Comparison of ENCODE assay signal across 11 mouse cellular contexts in genomic region chr16:73367226-73367840, GRCm38 (mm10).
DNase-seq lines count a peak whose midpoint lies in the region; ATAC-seq lines count a peak whose summit lies in the region.
"Had no signal": no experiment of that assay in that cellular context is flagged by ENCODE, and none has a peak within 500 bp of the region (broad histone marks: within the 10 kb centered on the region; RNA-seq: fewer than 3 reads in every experiment).

No protein-coding gene starts in this region.

- ATAC-seq in hindbrain, embryonic 11.5 days (ENCODE audit: low FRiP score), result no peak
- ATAC-seq in hindbrain, embryonic 14.5 days (ENCODE audit: low FRiP score), result no peak
- no peak; the same call in 1 of the 2 replicates for ATAC-seq in neural tube, embryonic 14.5 days (ENCODE audit: low read depth)

- no peak overlapping the region for H3K9ac ChIP-seq in hindbrain, embryonic 11.5 days (ENCODE audit: low read depth, low read length)
- H3K9ac ChIP-seq in hindbrain, embryonic 14.5 days, result no peak overlapping the region
- H3K9ac ChIP-seq in neural tube, embryonic 14.5 days (replicated peaks; ENCODE audit: low read depth, low read length), result no peak overlapping the region
- H3K9ac ChIP-seq: limb, embryonic 13.5 days; neural tube, embryonic 12.5 days had no signal

- H3K36me3 ChIP-seq in hindbrain, embryonic 11.5 days (ENCODE audit: control insufficient read depth, insufficient read depth, low read length), result no peaks in the 10 kb centered on the region
- H3K36me3 ChIP-seq in hindbrain, embryonic 10.5 days, result no peaks in the 10 kb centered on the region
- no peaks in the 10 kb centered on the region for H3K36me3 ChIP-seq in hindbrain, embryonic 14.5 days (replicated peaks; ENCODE audit: control insufficient read depth, insufficient read depth)
- no peaks in the 10 kb centered on the region for H3K36me3 ChIP-seq in neural tube, embryonic 14.5 days (ENCODE audit: control insufficient read depth, insufficient read depth, low read length)
- H3K36me3 ChIP-seq: limb, embryonic 13.5 days; neural tube, embryonic 12.5 days had no signal

- no peak overlapping the region for H3K27ac ChIP-seq in hindbrain, embryonic 11.5 days (ENCODE audit: low read depth, low read length)
- H3K27ac ChIP-seq in hindbrain, embryonic 10.5 days, result no peak overlapping the region
- H3K27ac ChIP-seq in hindbrain, embryonic 14.5 days, result 0 out of 2 replicates have a peak overlapping the region, but pooled peaks have one; percentile 38
- peak overlapping the region; percentile 22; the same call in 1 of the 2 replicates for H3K27ac ChIP-seq in neural tube, embryonic 14.5 days (ENCODE audit: low read depth, low read length)
- H3K27ac ChIP-seq: heart, adult 2 months; limb, embryonic 13.5 days; neural tube, embryonic 12.5 days had no signal

- H3K4me3 ChIP-seq in hindbrain, embryonic 11.5 days (ENCODE audit: low read depth, low read length), result no peak overlapping the region
- no peak overlapping the region for H3K4me3 ChIP-seq in hindbrain, embryonic 10.5 days
- H3K4me3 ChIP-seq in hindbrain, embryonic 14.5 days (replicated peaks; ENCODE audit: low read length), result no peak overlapping the region
- H3K4me3 ChIP-seq in neural tube, embryonic 14.5 days (ENCODE audit: low read depth, low read length), result no peak overlapping the region
- H3K4me3 ChIP-seq: heart, adult 2 months; limb, embryonic 13.5 days; neural tube, embryonic 12.5 days had no signal

- H3K4me1 ChIP-seq in hindbrain, embryonic 11.5 days (replicated peaks; ENCODE audit: control insufficient read depth, insufficient read depth, low read length), result no peaks in the 10 kb centered on the region
- peaks cover 13% of the 10 kb centered on the region for H3K4me1 ChIP-seq in hindbrain, embryonic 10.5 days (replicated peaks)
- 0 out of 2 replicates have a peak, but pooled peaks cover 11% of the 10 kb centered on the region for H3K4me1 ChIP-seq in hindbrain, embryonic 14.5 days (replicated peaks; ENCODE audit: control insufficient read depth, insufficient read depth, low read length)
- peaks cover 7% of the 10 kb centered on the region; the same call in 1 of the 2 replicates for H3K4me1 ChIP-seq in neural tube, embryonic 14.5 days (ENCODE audit: control insufficient read depth, insufficient read depth, low read length)

- no peaks in the 10 kb centered on the region for H3K27me3 ChIP-seq in hindbrain, embryonic 11.5 days (ENCODE audit: control insufficient read depth, insufficient read depth, low read length)
- H3K27me3 ChIP-seq in hindbrain, embryonic 10.5 days (ENCODE audit: insufficient read depth, poor library complexity, severe bottlenecking), result no peaks in the 10 kb centered on the region
- no peaks in the 10 kb centered on the region for H3K27me3 ChIP-seq in hindbrain, embryonic 14.5 days (ENCODE audit: control insufficient read depth, insufficient read depth, low read length)
- H3K27me3 ChIP-seq in neural tube, embryonic 14.5 days (ENCODE audit: control insufficient read depth, insufficient read depth, low read length), result no peaks in the 10 kb centered on the region
- H3K27me3 ChIP-seq: limb, embryonic 13.5 days; neural tube, embryonic 12.5 days had no signal

- WGBS in hindbrain, embryonic 11.5 days, result 65% methylated on average over 17 of the region's 17 CpGs
- WGBS in hindbrain, embryonic 10.5 days, result 73% methylated on average over 17 of the region's 17 CpGs
- WGBS in hindbrain, embryonic 14.5 days, result 50% methylated on average over 17 of the region's 17 CpGs
- 42% methylated on average over 17 of the region's 17 CpGs for WGBS in neural tube, embryonic 14.5 days

- H3K4me2 ChIP-seq in hindbrain, embryonic 11.5 days (replicated peaks; ENCODE audit: low read depth, low read length), result no peak overlapping the region
- H3K4me2 ChIP-seq in hindbrain, embryonic 14.5 days (replicated peaks), result 0 out of 2 replicates have a peak overlapping the region, but pooled peaks have one; percentile 6
- 0 out of 2 replicates have a peak overlapping the region, but pooled peaks have one; percentile 20 for H3K4me2 ChIP-seq in neural tube, embryonic 14.5 days (ENCODE audit: low read depth, low read length)
- H3K4me2 ChIP-seq: limb, embryonic 13.5 days; neural tube, embryonic 12.5 days had no signal

- peak; percentile 15 for DNase-seq in hindbrain, embryonic 11.5 days (ENCODE audit: low spot score)
- no peak for DNase-seq in hindbrain, embryonic 10.5 days (ENCODE audit: low spot score)
- peak; percentile 48 for DNase-seq in embryo, embryonic 10.5 days (ENCODE audit: low spot score)
- DNase-seq in hindbrain, embryonic 14.5 days (ENCODE audit: low spot score), result peak; percentile 38
- no peak for DNase-seq in urinary bladder, postnatal 4 days (ENCODE audit: low spot score in 2 of 2)
- no peak for DNase-seq in urinary bladder, adult 18-20 months (ENCODE audit: low spot score in 2 of 2)
- DNase-seq: thymus, postnatal 4 days had no signal

- no peaks in the 10 kb centered on the region for H3K9me3 ChIP-seq in hindbrain, embryonic 11.5 days (ENCODE audit: control insufficient read depth, low read length)
- 0 out of 2 replicates have a peak, but pooled peaks cover 4% of the 10 kb centered on the region for H3K9me3 ChIP-seq in hindbrain, embryonic 10.5 days
- peaks cover 4% of the 10 kb centered on the region; the same call in 1 of the 2 replicates for H3K9me3 ChIP-seq in hindbrain, embryonic 14.5 days (ENCODE audit: control insufficient read depth, low read length)
- H3K9me3 ChIP-seq in neural tube, embryonic 14.5 days (ENCODE audit: control insufficient read depth, low read length), result no peaks in the 10 kb centered on the region
- H3K9me3 ChIP-seq: neural tube, embryonic 12.5 days had no signal

Comparison
In these comparisons a context has a peak if more than half of its experiments do, and no peak if none do; other contexts are left out.
1. DNase-seq: peak in hindbrain, embryonic 11.5 days (single experiment), embryo, embryonic 10.5 days (single experiment) and hindbrain, embryonic 14.5 days (single experiment); none in hindbrain, embryonic 10.5 days (single experiment), urinary bladder, postnatal 4 days (0 of 2) and urinary bladder, adult 18-20 months (0 of 2).
2. H3K27ac ChIP-seq: peak in hindbrain, embryonic 14.5 days (single experiment) and neural tube, embryonic 14.5 days (single experiment); none in hindbrain, embryonic 11.5 days (single experiment) and hindbrain, embryonic 10.5 days (single experiment).